Mouse (Mus musculus) CH12.LX (cell line): ENCODE measurements at regions not wholly inside any gene's neighbourhood (a gene's known extent, or its start where the extent isn't known, plus 50 kb on each side); places are given as distances from the start of the nearest gene placed in this dataset.

Source experiments
- CHD1 ChIP-seq: IDR thresholded peaks from 2 replicates; pipeline ENCODE4 v1.6.1; 2012; ENCODE audit warnings: low read depth, low read length, improper control_type of control experiment, inconsistent platforms
- CTCF ChIP-seq, 2 experiments: IDR thresholded peaks in 1 of 2; conservative IDR thresholded peaks in 1 of 2; 2 replicates each; pipeline ENCODE4 v1.5.1; 2011 to 2012; ENCODE audit warnings: low read depth in 2 of 2, low read length in 2 of 2, improper control_type of control experiment in 1 of 2, inconsistent platforms in 1 of 2, mild to moderate bottlenecking in 1 of 2, moderate library complexity in 1 of 2
- ELF1 ChIP-seq: IDR thresholded peaks from 2 replicates; pipeline ENCODE4 v1.6.1; 2014; ENCODE audit warnings: low read depth, mild to moderate bottlenecking, inconsistent platforms, low read length, improper control_type of control experiment
- EP300 ChIP-seq: IDR thresholded peaks from 2 replicates; pipeline ENCODE4 v1.6.1; 2011; ENCODE audit warnings: low read length, improper control_type of control experiment
- KAT2A ChIP-seq: IDR thresholded peaks from 2 replicates; pipeline ENCODE4 v1.6.1; 2012; ENCODE audit warnings: low read length, improper control_type of control experiment, inconsistent platforms; ENCODE audit not compliant: insufficient replicate concordance
- MXI1 ChIP-seq: IDR thresholded peaks from 2 replicates; pipeline ENCODE4 v1.6.1; 2011; ENCODE audit warnings: mild to moderate bottlenecking, low read depth, low read length, improper control_type of control experiment
- POLR2A ChIP-seq: IDR thresholded peaks from 2 replicates; pipeline ENCODE4 v1.6.1; 2011; ENCODE audit warnings: low read depth, mild to moderate bottlenecking, improper control_type of control experiment, low read length
- SIN3A ChIP-seq: IDR thresholded peaks from 2 replicates; pipeline ENCODE4 v1.6.1; 2012; ENCODE audit warnings: low read length, improper control_type of control experiment, inconsistent platforms
- UBTF ChIP-seq: IDR thresholded peaks from 2 replicates; pipeline ENCODE4 v1.6.1; 2012; ENCODE audit warnings: low read depth, mild to moderate bottlenecking, inconsistent platforms, low read length, improper control_type of control experiment, moderate library complexity

- TF ChIP-seq MXI1: no peak
- TF ChIP-seq KAT2A: no peak
- no peak for TF ChIP-seq ELF1
- TF ChIP-seq CTCF (conservative IDR thresholded peaks at IDR 0.05 in 1 of 2, IDR thresholded peaks at IDR 0.05 in 1 of 2; ENCODE audit: low read depth in 2 of 2, low read length in 2 of 2): no peak
- no peak for TF ChIP-seq EP300
- TF ChIP-seq UBTF: no peak
- no peak for TF ChIP-seq POLR2A
- no peak for TF ChIP-seq CHD1
- no peak for TF ChIP-seq SIN3A
Observed at GRCm38 (mm10) chr12:90580006-90580405, 158.2 kb downstream of the Dio2 start.
